Mouse (Mus musculus): ENCODE data around the gene Gm29427.
A peak's percentile ranks its signal among the peaks of the same experiment; 100 is the strongest.

Gm29427 gene

GRCm38 (mm10) chr1:130715561-130716217 lies at the start of gene Gm29427:
Gene Gm29427, minus strand, starts transcription at chr1:130715799.
- DNase-seq = peak; percentile 97

GRCm38 (mm10) chr1:130764027-130764461 lies 48.4 kb upstream of the Gm29427 start:
- no peak for DNase-seq

GRCm38 (mm10) chr1:130762045-130762760 lies 46.6 kb upstream of the Gm29427 start:
- no peak for DNase-seq

GRCm38 (mm10) chr1:130761597-130761996 lies 46.0 kb upstream of the Gm29427 start:
- DNase-seq = no peak

GRCm38 (mm10) chr1:130759689-130760088 lies 44.1 kb upstream of the Gm29427 start:
- no peak for DNase-seq

GRCm38 (mm10) chr1:130746819-130747218 lies 31.2 kb upstream of the Gm29427 start:
- peak; percentile 62 for DNase-seq

- peak; percentile 65 for DNase-seq
Measured at GRCm38 (mm10) chr1:130745591-130745990, 30.0 kb upstream of the Gm29427 start.

GRCm38 (mm10) chr1:130744961-130745360 lies 29.4 kb upstream of the Gm29427 start:
- no peak for DNase-seq

- peak; percentile 72 for DNase-seq
Measured at GRCm38 (mm10) chr1:130744217-130744616, 28.6 kb upstream of the Gm29427 start.

- no peak for DNase-seq
Measured at GRCm38 (mm10) chr1:130743775-130744174, 28.2 kb upstream of the Gm29427 start.

- no peak for DNase-seq
Measured at GRCm38 (mm10) chr1:130742201-130742600, 26.6 kb upstream of the Gm29427 start.

- DNase-seq = peak; percentile 91
Measured at GRCm38 (mm10) chr1:130740781-130741720, 25.5 kb upstream of the Gm29427 start.

GRCm38 (mm10) chr1:130740227-130740648 lies 24.6 kb upstream of the Gm29427 start:
- peak; percentile 45 for DNase-seq

- DNase-seq = no peak
Measured at GRCm38 (mm10) chr1:130739636-130740035, 24.0 kb upstream of the Gm29427 start.

GRCm38 (mm10) chr1:130738551-130739106 lies 23.0 kb upstream of the Gm29427 start:
- DNase-seq = no peak

- DNase-seq = no peak
Measured at GRCm38 (mm10) chr1:130737916-130738315, 22.3 kb upstream of the Gm29427 start.

- peak; percentile 79 for DNase-seq
Measured at GRCm38 (mm10) chr1:130737411-130737881, 21.8 kb upstream of the Gm29427 start.

- DNase-seq = no peak
Measured at GRCm38 (mm10) chr1:130734852-130735251, 19.3 kb upstream of the Gm29427 start.

GRCm38 (mm10) chr1:130734452-130734851 lies 18.9 kb upstream of the Gm29427 start:
- no peak for DNase-seq

- DNase-seq = peak; percentile 29
Measured at GRCm38 (mm10) chr1:130733671-130734070, 18.1 kb upstream of the Gm29427 start.

- DNase-seq = peak; percentile 50
Measured at GRCm38 (mm10) chr1:130732706-130733658, 17.4 kb upstream of the Gm29427 start.
